Mouse (Mus musculus) heart, postnatal 25 days (tissue): ENCODE measurements around the gene Fbxo47. TPM values are rescaled to one million over a fixed set of nuclear protein-coding genes. Genes with fewer than 3 reads are reported as not detected.

Experiments
- DNase-seq: peaks from one replicate; pipeline ENCODE4 v3.0.0; 2022; ENCODE audit warnings: low spot score
- intact Hi-C: fragments of 180-260 bp; cut with DNase I; formaldehyde crosslinking; loops from one replicate; pipeline ENCODE4 v1.15.1; 2025
- total RNA-seq, 2 experiments: library from RNA; stranded (reverse); gene quantifications; 2 replicates each; pipeline ENCODE4 v1.2.3; 2021

Gene Fbxo47
- total RNA-seq, 2 experiments from 2014 or later, result 0.11 TPM; not detected in 1

DNA sequence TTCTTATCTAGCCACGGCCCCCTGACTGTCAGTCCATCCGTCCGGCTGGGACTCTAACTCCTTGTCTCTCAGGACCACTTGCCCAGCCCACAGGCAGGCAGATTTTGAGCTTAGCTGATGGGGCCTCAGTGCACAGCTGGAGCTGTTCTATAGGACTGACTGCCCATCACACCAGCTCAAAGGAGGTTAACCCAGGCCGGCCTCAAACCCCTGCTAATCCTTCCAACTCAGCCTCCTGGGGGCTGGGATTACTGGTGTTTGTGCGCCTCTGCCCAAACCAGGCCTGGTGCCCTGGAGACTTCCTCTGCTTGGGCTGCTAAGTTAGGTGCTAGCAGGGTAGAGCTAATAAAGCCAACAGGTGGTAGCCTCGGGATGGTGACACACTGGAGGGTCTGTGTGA lies 66.0 kb downstream of the Fbxo47 start:
- intact Hi-C loops, result no loop called here
- no peak for DNase-seq

DNA sequence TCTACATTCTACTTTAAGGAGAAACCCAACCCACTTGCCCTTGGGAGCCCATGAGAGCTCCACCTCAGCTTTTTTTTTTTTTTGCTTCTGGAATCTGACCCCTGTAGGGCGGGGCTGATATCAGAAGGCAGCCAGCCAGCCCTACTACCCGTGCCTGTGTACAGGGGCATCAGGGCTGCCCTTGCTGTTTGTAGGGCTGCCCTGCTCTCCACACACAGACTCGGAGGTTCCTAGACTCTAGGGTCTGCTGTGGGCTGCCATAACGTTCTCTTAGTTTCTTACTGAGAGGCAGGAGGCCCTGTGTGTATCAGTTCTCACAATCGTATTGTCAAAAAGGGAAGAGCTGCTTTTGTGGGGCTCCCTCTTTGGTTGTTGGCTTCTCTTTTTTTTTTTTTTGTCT lies 66.6 kb downstream of the Fbxo47 start:
- intact Hi-C loops, result no loop called here
- DNase-seq, result no peak

DNA sequence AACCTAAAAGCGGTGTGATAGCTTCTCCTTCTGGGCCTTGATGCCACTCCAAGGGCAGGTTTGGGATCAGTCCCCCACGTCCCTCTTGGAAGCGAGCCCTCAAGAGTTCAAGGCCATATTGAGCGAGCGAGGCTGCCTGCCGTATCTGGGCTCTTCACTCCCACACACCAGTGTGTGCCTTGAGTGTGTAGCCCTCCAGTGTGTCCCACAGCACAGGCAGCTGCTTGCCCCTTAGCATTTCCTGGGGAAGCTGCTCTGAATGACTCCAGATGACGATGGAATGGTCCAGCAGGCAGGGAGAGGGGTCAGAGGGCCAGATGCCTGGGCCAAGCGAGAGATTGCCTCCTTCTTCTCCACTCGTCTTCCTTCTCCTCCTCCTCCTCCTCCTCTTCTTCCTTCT lies 67.0 kb downstream of the Fbxo47 start:
- DNase-seq, result no peak
- intact Hi-C loops, result no loop called here

DNA sequence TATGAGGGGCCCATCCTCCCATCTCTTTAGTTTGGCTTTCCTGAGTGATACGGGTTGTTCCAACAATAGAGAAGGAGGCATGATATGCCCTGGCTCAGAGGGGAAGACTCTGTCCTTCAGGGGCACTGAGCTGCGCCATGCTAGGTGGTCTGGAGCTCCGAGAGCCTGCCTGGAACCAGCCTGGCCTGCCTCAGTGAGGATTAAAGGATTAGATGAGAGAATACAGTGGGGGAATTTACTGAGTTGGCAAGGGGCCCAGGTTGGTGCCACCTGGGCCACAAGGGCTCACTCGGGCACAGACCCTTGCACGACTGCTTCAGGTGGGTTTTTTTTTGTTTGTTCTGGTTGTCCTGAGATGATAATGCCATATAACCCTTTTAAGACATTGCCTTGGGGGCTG lies 67.8 kb downstream of the Fbxo47 start:
- intact Hi-C loops, result no loop called here
- DNase-seq, result no peak

DNA sequence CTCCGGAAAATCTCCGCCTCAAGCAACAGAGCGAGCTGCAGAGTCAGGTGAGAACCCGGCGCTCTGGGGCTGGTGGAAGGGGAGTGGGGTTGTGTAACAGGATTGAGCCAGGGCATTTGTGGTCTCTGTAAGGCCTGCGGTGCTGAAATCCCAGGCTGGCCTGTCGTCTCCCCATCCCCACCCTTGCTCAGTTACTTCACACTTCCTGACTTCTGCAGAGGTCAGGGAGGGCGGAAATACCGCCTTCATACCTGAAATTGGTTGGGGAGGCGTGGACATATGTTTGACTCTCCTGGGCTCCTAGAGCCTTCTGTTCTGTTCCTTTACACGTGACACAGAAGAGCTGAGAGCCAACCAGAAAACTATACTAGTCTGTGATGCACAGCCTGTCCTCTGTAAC lies 68.2 kb downstream of the Fbxo47 start:
- no peak for DNase-seq
- intact Hi-C loops, result no loop called here

DNA sequence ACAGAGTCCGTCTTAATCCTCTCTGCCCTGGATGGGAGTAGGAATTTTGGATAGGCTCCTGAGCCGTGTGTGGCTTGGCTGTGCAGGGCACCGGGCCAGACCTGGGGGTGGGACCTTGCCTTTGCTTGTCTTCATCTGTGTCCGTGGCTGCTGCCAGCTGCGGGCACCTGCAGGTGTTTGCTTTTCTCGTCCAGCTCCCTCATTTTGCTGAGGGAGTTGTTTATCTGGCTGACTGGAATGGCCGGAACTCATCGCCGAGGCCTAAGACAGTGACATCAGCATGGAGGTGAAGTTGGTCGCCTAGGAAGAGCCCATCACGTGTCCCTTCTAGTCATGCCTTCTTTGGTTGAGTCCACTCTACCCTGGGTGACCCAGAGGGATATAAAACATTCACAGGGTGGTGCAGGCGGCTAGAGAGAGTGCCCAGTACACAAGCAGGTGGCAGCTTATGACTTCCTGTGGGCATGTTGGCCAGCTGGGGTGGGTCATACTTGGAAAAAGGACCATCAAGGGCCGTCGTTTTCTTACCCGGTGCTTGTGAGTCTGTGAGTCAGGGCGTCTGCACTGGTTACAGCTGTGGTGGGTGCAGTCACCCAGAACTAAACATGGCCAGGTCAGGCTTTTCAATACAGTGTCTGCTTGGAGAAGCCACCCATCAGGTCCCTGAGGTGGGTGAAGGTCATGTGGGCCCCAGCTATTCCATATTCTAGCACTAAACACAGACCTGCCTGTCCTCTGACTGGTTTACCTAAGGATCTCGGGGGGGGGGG lies 70.0 kb downstream of the Fbxo47 start:
- intact Hi-C loops, result no loop called here

DNA sequence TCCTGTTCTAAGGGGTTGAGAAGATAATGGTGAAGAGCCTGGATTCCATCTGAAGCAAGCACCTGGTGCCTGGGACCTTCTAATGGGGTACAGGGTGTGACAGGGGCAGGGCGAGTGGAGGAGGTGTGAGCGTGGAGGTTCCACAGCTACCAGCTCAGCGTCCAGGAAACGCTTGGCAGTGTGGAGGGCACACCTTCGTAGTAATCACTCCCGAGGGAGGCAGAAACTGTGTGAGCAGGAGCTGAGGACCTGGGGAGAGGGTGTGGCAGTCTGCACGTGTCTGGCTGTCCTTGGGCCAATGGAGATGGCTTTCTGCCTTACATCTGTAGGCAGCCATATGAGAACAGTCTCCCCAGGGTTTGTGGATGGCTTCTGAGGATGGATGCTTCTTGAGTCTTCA lies 70.9 kb downstream of the Fbxo47 start:
- no peak for DNase-seq
- intact Hi-C loops, result no loop called here

More for the DNA sequence above, 70.0 kb downstream of the Fbxo47 start:
- no peak for DNase-seq

DNA sequence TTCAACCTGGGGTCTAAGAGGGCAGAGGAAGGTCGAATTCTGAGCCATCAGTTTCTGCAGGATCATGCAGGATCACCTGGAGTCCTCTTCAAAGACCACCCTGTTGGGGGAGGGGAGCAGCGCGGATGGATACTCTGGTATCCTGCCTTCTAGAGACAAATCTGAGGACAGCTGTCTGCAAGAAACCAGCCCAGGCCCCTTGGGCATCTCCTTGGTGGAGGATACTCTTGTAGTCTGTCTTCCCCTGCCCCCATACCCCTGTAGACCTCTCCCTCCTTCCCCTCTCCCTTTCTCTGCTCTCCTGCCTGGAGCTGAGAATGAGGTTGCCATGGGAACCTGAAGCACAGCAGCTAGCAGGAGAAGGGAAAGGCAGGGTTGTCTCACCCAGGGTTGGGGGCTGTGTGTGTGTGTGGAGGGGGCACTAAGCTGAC lies 71.4 kb downstream of the Fbxo47 start:
- intact Hi-C loops, result no loop called here

DNA sequence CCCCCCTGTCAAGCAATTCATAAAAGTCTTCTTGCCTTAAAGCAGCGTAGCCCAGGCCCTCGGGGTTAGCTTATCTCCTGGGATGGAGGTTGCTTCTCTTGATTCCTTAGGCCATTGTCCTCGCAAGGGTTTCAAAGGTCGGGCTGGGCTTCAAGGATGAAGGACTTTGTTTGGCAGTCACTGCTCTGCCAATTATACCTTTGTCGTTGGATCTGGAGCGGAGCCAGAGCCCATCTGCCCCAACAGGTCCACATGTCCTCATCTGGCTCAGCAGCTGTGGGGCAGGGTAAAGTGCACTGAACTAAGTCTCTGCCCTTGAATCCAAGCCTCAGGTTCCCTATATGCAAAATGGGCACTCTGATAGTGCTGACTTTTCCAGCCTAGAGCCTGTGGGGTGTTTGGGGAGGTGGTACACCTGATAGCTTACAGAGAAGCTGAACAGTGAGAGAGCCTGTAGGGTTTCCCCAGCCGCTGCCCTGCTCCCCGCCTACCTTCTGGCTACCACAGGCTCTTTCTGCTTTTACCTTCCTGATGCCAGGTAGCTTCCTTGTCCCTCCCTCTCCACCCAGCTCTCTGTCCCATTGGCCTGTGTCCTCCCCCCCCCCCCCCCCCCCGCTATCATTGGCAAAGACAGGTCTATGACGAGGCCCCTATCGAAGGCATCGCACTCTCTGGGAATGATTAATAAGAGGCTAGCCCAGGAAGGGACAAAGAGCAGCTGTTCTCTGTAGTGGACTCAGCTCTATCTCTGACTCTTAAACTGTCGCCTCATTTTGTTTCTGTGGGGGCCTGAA lies 72.2 kb downstream of the Fbxo47 start:
- intact Hi-C loops, result no loop called here
- DNase-seq, result no peak

More for the DNA sequence above, 71.4 kb downstream of the Fbxo47 start:
- DNase-seq, result no peak

DNA sequence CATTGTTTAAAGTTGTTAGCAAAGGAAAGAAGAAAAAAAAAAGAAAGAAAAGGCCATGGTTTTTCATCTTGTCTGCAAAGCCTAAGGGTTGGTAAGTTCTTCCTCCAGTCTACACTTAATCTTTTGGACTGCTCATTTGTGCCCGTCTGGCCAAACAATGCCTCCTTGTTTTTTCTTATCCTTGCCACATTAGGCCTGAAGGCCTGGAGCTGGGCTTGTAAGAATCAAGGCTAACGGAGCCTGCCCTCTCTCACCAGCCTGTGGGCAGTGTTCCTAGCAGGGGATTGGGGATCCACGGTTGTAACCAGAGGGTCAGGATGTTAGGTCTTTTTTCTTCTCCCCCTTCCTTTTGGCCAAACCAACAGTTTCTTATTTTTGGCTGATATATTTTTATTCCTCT lies 73.0 kb downstream of the Fbxo47 start:
- DNase-seq, result no peak
- intact Hi-C loops, result no loop called here

DNA sequence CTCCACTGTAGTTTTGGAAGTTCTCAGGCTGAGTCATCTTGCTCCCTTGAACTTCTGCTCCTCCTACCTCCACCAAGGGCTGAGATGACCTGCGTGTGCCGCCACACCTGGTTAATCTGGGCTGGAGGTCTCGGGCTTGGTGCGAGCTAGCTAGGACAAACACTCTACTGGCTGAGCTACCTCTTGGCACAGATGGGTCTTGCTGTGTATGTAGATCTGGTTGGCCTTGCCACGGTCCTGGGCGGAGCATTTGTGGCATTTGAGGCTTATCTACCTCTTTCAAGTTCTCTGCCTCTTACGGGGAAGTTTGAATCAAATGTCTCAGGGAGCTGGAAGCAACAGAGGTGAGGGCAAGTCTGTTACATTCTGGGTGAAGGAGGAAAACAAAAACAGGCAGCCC lies 73.6 kb downstream of the Fbxo47 start:
- DNase-seq, result no peak
- intact Hi-C loops, result no loop called here

DNA sequence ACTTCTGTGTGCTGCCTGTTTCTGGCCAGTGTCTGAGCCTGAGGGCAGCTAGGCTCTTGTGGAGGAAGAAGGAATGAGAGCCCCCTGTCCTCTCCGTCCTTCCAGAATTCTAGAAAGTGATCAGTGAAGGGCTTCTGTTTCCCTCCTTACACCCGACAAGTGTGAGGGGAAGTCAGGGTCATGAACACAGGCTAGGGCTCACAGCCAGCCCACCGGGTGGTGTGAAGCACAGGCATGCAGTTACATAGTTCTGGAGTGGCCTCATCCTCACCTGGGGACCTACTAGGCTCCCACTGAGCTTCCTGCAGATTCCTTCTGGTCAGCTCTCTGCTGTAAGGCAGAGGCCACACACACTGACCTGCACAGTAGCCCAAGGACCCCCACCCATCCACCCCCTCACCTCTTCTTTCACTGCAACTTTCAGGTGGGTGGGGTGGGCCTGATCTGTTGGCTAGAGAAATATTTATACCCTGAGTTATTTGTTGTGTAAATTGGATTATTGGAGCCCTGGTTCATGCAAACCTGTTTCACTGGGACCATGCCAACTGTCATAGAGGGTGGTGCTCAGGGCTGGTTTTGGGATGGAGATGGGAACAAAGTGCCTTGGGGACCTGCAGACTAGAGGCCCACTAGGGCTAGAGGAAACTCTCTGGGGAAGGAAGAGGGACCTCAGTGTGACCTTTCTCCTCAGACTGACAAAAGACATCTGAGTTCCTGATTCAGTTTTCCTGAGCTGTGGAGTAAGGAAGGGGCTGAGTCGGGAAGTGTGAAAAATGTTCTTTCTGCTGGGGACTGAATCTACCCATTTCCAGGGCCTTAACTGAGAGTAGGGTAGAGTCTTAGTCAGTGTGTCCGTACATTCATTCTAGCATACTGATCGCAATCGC lies 74.5 kb downstream of the Fbxo47 start:
- no peak for DNase-seq
- intact Hi-C loops, result no loop called here

DNA sequence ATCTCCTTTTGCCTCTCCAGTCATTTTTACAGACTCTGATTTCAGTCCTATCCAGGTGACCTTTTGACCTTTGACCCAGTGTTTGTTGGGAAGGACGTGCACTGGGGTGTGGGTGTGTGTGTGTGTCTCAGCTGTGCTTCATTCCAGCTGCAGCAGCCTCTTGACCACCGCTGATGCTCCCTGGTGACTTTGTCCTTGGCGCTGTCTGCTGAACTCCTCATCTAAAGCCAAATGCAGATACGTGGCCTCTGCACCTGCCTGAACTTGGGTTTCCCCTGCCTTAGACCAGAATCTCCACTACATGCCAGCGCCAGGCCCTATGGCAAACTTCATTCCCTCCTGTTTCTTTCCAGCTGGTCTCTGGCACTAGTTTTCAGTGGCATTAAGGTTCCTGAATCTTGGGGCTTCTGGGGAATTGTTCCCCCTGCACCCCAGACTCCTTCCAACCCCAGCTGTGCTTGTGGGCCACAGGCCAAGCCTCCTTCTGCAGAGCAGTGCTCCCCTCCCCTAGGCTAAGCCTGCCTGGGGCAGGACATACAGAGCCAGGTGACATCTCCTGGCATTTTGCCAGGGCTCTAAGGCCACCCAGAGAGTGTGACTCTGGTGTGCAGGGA lies 75.2 kb downstream of the Fbxo47 start:
- no peak for DNase-seq
- intact Hi-C loops, result no loop called here

DNA sequence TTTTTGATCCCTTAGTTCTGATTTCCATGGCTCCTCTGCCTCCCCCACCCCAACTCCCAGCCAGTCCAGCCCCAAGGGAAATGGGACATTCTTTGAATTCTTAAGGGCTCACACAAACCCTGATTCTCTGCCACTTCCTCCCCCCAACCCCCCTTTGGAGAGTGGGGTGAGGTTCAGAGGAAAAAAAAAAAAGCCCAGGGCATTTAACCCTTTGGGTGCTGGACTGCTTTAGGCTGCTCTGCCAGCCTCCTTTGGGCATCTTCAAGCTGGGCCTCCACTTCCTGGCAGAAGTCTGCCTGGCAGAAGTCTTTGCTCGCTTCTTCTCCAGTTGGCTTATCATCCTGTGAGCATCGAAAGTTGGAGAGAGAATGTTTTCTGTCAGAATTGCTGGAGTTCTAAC lies 75.9 kb downstream of the Fbxo47 start:
- intact Hi-C loops, result no loop called here
- no peak for DNase-seq

DNA sequence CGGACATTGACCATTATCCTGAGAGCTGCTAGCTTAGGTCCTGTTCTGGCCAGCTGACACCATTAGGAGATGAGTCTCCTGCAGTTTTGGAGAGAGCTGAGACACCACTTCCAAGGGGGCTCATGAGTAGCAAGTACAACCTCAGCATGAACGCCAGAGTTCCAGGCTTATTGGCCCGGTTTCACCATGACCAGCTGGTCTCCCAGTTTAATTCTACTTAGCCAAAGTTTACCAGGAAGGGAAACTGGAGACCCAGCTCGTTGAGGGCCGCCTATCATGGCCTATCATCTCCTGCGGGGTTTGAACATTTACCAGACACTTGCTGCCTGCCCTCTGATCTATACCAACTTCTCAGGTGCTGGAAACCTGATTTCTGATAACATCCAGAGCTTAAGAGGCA lies 76.3 kb downstream of the Fbxo47 start:
- DNase-seq, result no peak
- intact Hi-C loops, result no loop called here

DNA sequence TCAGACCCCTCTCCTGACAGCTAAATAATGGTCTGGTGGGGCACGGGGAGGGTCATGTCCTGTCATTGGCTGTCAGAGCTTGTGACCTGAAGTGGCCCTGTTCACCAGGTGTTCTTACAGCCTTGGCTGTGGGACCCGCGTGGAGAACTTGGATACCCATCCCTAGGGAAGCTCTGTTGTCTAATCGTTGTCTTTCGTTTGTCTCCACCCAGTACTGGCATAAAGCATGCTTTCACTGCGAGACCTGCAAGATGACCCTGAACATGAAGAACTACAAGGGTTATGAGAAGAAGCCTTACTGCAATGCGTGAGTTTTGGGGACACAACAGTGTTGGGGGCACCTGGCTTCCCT lies 77.4 kb downstream of the Fbxo47 start:
- intact Hi-C loops, result no loop called here

DNA sequence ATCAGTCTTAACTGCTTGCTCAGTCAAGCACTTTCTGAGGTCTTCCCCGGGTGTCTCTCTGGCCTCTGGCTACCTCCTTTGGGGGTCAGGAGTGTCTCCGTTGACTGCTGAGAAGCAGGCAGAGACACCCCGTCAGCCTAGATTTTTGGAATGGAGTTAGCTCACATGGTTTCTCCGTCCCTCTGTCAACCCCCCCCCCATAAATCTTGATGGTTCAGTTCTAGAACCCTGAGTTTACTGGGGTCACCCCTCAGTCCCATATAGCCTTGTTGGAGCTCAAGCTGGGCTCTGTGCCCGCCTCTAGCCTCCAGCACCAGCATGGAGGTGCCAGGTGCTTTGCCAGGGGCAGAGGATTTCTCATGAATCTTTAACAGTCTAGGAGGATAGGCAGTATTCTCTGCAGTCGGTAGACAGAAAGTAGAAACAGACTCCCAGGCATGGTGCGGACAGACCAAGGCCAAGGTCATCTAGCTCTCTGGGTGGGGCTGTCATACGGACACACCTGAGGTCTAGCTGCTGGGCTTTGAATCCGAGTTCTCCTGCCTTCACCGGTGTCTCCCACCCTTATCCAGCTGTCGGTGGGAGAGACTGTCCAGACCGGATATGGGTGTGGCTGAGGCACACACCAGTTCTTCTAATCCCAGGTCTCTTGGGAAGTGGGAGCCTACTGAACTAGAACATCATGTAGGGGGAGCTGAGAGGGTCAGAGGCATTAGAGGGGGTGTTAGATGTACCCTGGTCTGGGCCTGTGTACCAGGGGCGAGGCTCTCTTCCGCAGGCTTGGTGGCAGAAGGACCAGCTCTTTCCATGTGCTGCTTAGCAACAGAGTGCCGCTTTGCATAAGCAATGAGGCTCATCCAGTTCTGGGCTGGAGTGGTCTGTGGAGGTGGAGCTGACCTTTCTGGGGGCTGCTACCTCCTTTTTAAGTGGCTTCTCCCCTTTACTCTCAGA lies 78.0 kb downstream of the Fbxo47 start:
- intact Hi-C loops, result no loop called here

More for the DNA sequence above, 77.4 kb downstream of the Fbxo47 start:
- DNase-seq, result no peak

DNA sequence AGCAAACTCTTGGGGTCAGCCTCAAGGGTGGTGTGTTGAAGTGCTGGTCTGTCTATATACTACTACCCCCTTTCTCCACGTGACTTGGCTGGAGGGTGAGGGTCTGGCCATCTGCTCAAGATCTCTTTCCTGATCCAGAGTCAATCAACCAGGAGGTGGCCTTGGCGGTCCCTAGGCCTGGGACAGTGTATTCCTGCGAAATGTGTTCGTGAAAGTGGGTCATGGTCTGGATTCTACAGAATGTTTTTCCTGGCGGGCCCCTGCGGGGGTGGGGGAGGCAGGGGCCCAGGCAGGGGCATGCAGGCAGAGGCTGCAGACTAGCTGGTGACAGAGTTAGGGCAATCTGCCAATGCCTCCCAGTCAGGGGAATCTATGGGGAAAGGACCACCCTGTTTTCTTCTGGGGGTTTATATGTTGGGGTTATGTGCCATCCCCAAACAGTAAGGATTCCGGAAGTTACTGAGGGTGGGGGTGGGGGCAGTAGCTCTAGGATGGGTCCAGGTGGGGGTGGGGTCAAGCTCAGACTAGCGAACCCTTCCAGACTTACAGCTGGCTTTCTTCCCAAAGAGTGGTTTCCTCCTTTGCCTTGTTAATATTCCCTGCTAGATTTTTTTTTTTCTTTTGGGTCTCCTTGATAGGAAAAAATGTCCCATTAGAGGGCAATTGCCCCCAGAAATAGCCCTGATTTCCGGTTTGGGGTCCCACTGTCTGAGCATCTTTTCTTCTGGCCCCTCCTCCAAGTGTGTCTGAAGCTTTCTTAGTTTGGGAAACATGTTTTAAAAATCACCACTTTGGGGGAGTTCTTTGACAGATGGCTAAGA lies 78.9 kb downstream of the Fbxo47 start:
- intact Hi-C loops, result no loop called here
- DNase-seq, result no peak

More for the DNA sequence above, 78.0 kb downstream of the Fbxo47 start:
- DNase-seq, result no peak
